Mouse (Mus musculus) limb, embryonic 13.5 days (tissue): ENCODE measurements around the gene Slc37a2. TPM values are rescaled to one million over a fixed set of nuclear protein-coding genes. Genes with fewer than 3 reads are reported as not detected.

Experiments
- polyA plus RNA-seq: library from polyadenylated mRNA; unstranded; fragments of >200 nt; fragmentation: Nextera tagmentation; extraction: Ambion mirVana; gene quantifications from 2 replicates; pipeline ENCODE4 v1.2.1, GENCODE M21; 2015

Slc37a2 gene
- polyA plus RNA-seq, 1 experiment from 2014 or later, result 2.6 TPM

Other genes starting within 250 kb of the Slc37a2 start
- 14.5 and 16.1 TPM in 2 replicates for gene Pknox2, start 108.3 kb downstream of the Slc37a2 start, polyA plus RNA-seq
- 12.0 and 12.3 TPM in 2 replicates for gene Tmem218, start 47.5 kb downstream of the Slc37a2 start, polyA plus RNA-seq
- gene Ccdc15, start 92.7 kb upstream of the Slc37a2 start, polyA plus RNA-seq, result 8.0 and 9.1 TPM in 2 replicates
- gene Hepacam, start 111.6 kb upstream of the Slc37a2 start, polyA plus RNA-seq, result 0.11 TPM in 1 of 2 replicates, not detected in the other
- gene Robo4, start 146.2 kb upstream of the Slc37a2 start, polyA plus RNA-seq, result 10.3 and 11.9 TPM in 2 replicates
- 0.05 and 0.10 TPM in 2 replicates for gene Robo3, start 177.5 kb upstream of the Slc37a2 start, polyA plus RNA-seq
- gene Msantd2, start 233.6 kb upstream of the Slc37a2 start, polyA plus RNA-seq, result 30.1 and 33.2 TPM in 2 replicates